9 mouse cellular contexts compared by ENCODE assay signal in genomic region chr12:54286911-54287819, GRCm38 (mm10).
A peak's percentile ranks its signal among the peaks of the same experiment; 100 is the strongest.
DNase-seq lines count a peak whose midpoint lies in the region; ATAC-seq and TF ChIP-seq lines count a peak whose summit lies in the region.
"Had no signal": no experiment of that assay in that cellular context is flagged by ENCODE, and none has a peak within 500 bp of the region (broad histone marks: within the 10 kb centered on the region; RNA-seq: fewer than 3 reads in every experiment).

No protein-coding gene starts in this region.

- H3K4me2 ChIP-seq in embryonic facial prominence, embryonic 14.5 days (ENCODE audit: low read depth, low read length), result no peak overlapping the region
- peak overlapping the region; percentile 15; the same call in 1 of the 2 replicates for H3K4me2 ChIP-seq in heart, embryonic 16.5 days (ENCODE audit: low read depth, low read length)

- H3K36me3 ChIP-seq in embryonic facial prominence, embryonic 14.5 days (ENCODE audit: control insufficient read depth, insufficient read depth, low read length), result no peaks in the 10 kb centered on the region
- no peaks in the 10 kb centered on the region for H3K36me3 ChIP-seq in heart, embryonic 16.5 days (ENCODE audit: control insufficient read depth, insufficient read depth)

- DNase-seq in gastrocnemius, adult 2 months, result peak; percentile 40
- no peak for DNase-seq in gastrocnemius, adult 8-10 months (ENCODE audit: low spot score in 2 of 2)
- peak; percentile 74 for DNase-seq in embryonic facial prominence, embryonic 14.5 days (ENCODE audit: low spot score)
- peak; percentile 31 to 73 for DNase-seq in lung, postnatal 4 days
- DNase-seq in layer of hippocampus, adult 9-11 months, result no peak
- DNase-seq in yolk sac, embryonic 10.5 days (ENCODE audit: low spot score), result no peak
- DNase-seq in thymus, postnatal 36 days, result no peak

- intact Hi-C loops in gastrocnemius, adult 2 months (cut with DNase I), result no loop called here

- H3K4me3 ChIP-seq in gastrocnemius, adult 2 months, result no peak overlapping the region
- no peak overlapping the region for H3K4me3 ChIP-seq in embryonic facial prominence, embryonic 14.5 days (ENCODE audit: low read depth, low read length)
- no peak overlapping the region for H3K4me3 ChIP-seq in heart, embryonic 16.5 days (ENCODE audit: low read length)

- TF ChIP-seq CTCF in gastrocnemius, adult 2 months (IDR thresholded peaks at IDR 0.05), result no peak

- H3K4me1 ChIP-seq in embryonic facial prominence, embryonic 14.5 days (ENCODE audit: control insufficient read depth, insufficient read depth, low read length), result peaks cover 18% of the 10 kb centered on the region
- H3K4me1 ChIP-seq in heart, embryonic 16.5 days (ENCODE audit: control insufficient read depth, insufficient read depth, low read length), result peaks cover 29% of the 10 kb centered on the region

- 45% methylated on average over 16 of the region's 16 CpGs for WGBS in embryonic facial prominence, embryonic 14.5 days
- WGBS in heart, embryonic 16.5 days, result 31% methylated on average over 16 of the region's 16 CpGs

- H3K27ac ChIP-seq in gastrocnemius, adult 2 months, result no peak overlapping the region
- H3K27ac ChIP-seq in embryonic facial prominence, embryonic 14.5 days (replicated peaks; ENCODE audit: low read depth, low read length), result peak overlapping the region; percentile 55
- H3K27ac ChIP-seq in heart, embryonic 16.5 days (ENCODE audit: low read length), result peak overlapping the region; percentile 91
- H3K27ac ChIP-seq: liver, embryonic 14.5 days had no signal

- H3K9ac ChIP-seq in embryonic facial prominence, embryonic 14.5 days (ENCODE audit: low read depth, low read length), result no peak overlapping the region
- H3K9ac ChIP-seq in heart, embryonic 16.5 days (ENCODE audit: low read length), result peak overlapping the region; percentile 28
- H3K9ac ChIP-seq: liver, embryonic 14.5 days had no signal

- no peaks in the 10 kb centered on the region for H3K27me3 ChIP-seq in embryonic facial prominence, embryonic 14.5 days (replicated peaks; ENCODE audit: control insufficient read depth, insufficient read depth, low read length)
- no peaks in the 10 kb centered on the region for H3K27me3 ChIP-seq in heart, embryonic 16.5 days (ENCODE audit: control insufficient read depth, insufficient read depth, low read length)

- ATAC-seq in embryonic facial prominence, embryonic 14.5 days (ENCODE audit: low read depth), result peak; percentile 89
- peak; percentile 94 for ATAC-seq in heart, embryonic 16.5 days (replicated peaks; ENCODE audit: extremely low read depth, insufficient read depth, low FRiP score)

- H3K9me3 ChIP-seq in embryonic facial prominence, embryonic 14.5 days (ENCODE audit: control insufficient read depth, low read length), result no peaks in the 10 kb centered on the region
- no peaks in the 10 kb centered on the region for H3K9me3 ChIP-seq in heart, embryonic 16.5 days (replicated peaks; ENCODE audit: control insufficient read depth, low read length)

Comparison
In these comparisons a context has a peak if more than half of its experiments do, and no peak if none do; other contexts are left out.
1. DNase-seq: peak in gastrocnemius, adult 2 months (single experiment), embryonic facial prominence, embryonic 14.5 days (single experiment) and lung, postnatal 4 days (2 of 2); none in gastrocnemius, adult 8-10 months (0 of 2), layer of hippocampus, adult 9-11 months (single experiment), yolk sac, embryonic 10.5 days (single experiment) and thymus, postnatal 36 days (0 of 2).